Comparison of ENCODE assay signal across 8 mouse cellular contexts in the genomic region with DNA sequence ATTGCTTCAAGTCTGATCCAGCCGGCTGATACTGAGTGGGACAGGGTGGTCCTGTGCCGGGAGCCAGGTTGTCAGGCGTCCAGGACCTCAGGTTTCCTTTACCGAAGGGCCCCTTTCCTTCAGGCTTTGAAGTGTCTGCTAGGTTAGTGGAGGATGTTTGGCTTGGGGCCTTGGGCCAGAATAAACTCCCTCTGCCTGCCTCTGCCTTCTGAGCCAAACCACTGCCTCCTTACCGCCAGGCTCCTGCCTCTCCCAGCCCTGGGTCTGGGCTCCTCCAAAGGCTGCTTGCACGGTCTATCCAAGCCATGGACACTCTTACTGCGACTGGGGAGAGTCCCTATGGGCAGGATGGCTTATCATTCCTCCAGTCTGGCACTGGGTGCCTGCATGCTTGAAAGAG.
DNase-seq lines count a peak whose midpoint lies in the region; ATAC-seq lines count a peak whose summit lies in the region.

No protein-coding gene starts in this region.

- no peaks in the 10 kb centered on the region for H3K9me3 ChIP-seq in kidney, embryonic 15.5 days (replicated peaks)
- no peaks in the 10 kb centered on the region for H3K9me3 ChIP-seq in forebrain, embryonic 16.5 days (ENCODE audit: control insufficient read depth, low read length)
- H3K9me3 ChIP-seq in hindbrain, embryonic 13.5 days, result no peaks in the 10 kb centered on the region
- H3K9me3 ChIP-seq in midbrain, embryonic 16.5 days (replicated peaks; ENCODE audit: control insufficient read depth, low read length, poor library complexity, severe bottlenecking), result no peaks in the 10 kb centered on the region

- peak; percentile 14 for ATAC-seq in kidney, embryonic 15.5 days (replicated peaks; ENCODE audit: low FRiP score)
- ATAC-seq in forebrain, embryonic 16.5 days, result no peak
- ATAC-seq in hindbrain, embryonic 13.5 days (ENCODE audit: low FRiP score), result no peak
- peak; percentile 17; the same call in 1 of the 2 replicates for ATAC-seq in midbrain, embryonic 16.5 days
- no peak for ATAC-seq in megakaryocyte-erythroid progenitor cell, adult 5-6 weeks (replicated peaks; ENCODE audit: low FRiP score, low TSS enrichment, poor library complexity, severe bottlenecking)

- peak overlapping the region; percentile 32; the same call in 1 of the 2 replicates for H3K4me3 ChIP-seq in kidney, embryonic 15.5 days (replicated peaks)
- H3K4me3 ChIP-seq in forebrain, embryonic 16.5 days (replicated peaks; ENCODE audit: low read length), result no peak overlapping the region
- H3K4me3 ChIP-seq in hindbrain, embryonic 13.5 days, result no peak overlapping the region
- H3K4me3 ChIP-seq in midbrain, embryonic 16.5 days (ENCODE audit: low read depth, low read length), result no peak overlapping the region

- peak overlapping the region; percentile 91 for H3K27ac ChIP-seq in kidney, embryonic 15.5 days
- H3K27ac ChIP-seq in forebrain, embryonic 16.5 days (ENCODE audit: low read length), result no peak overlapping the region
- no peak overlapping the region for H3K27ac ChIP-seq in hindbrain, embryonic 13.5 days
- no peak overlapping the region for H3K27ac ChIP-seq in midbrain, embryonic 16.5 days (ENCODE audit: low read length)

- no peaks in the 10 kb centered on the region for H3K36me3 ChIP-seq in kidney, embryonic 15.5 days
- H3K36me3 ChIP-seq in forebrain, embryonic 16.5 days (ENCODE audit: control insufficient read depth, insufficient read depth), result no peaks in the 10 kb centered on the region
- H3K36me3 ChIP-seq in hindbrain, embryonic 13.5 days, result no peaks in the 10 kb centered on the region
- no peaks in the 10 kb centered on the region for H3K36me3 ChIP-seq in midbrain, embryonic 16.5 days (ENCODE audit: control insufficient read depth, insufficient read depth, low read length)

- no peak for DNase-seq in kidney, postnatal 14 days
- no peak for DNase-seq in spleen, postnatal 14 days (ENCODE audit: low spot score in 2 of 2)
- no peak for DNase-seq in layer of hippocampus, adult 8-10 months (ENCODE audit: low spot score in 2 of 2)

- 0 out of 2 replicates have a peak, but pooled peaks cover 3% of the 10 kb centered on the region for H3K27me3 ChIP-seq in kidney, embryonic 15.5 days
- H3K27me3 ChIP-seq in forebrain, embryonic 16.5 days (replicated peaks; ENCODE audit: control insufficient read depth, insufficient read depth, low read length), result no peaks in the 10 kb centered on the region
- H3K27me3 ChIP-seq in hindbrain, embryonic 13.5 days, result peaks cover 50% of the 10 kb centered on the region
- peaks cover 9% of the 10 kb centered on the region for H3K27me3 ChIP-seq in midbrain, embryonic 16.5 days (ENCODE audit: control insufficient read depth, insufficient read depth, low read depth, low read length)

- peaks cover 63% of the 10 kb centered on the region for H3K4me1 ChIP-seq in kidney, embryonic 15.5 days
- H3K4me1 ChIP-seq in forebrain, embryonic 16.5 days (replicated peaks; ENCODE audit: control insufficient read depth, insufficient read depth, low read length), result peaks cover 7% of the 10 kb centered on the region; the same call in 1 of the 2 replicates
- peaks cover 16% of the 10 kb centered on the region for H3K4me1 ChIP-seq in hindbrain, embryonic 13.5 days (replicated peaks)
- peaks cover 12% of the 10 kb centered on the region for H3K4me1 ChIP-seq in midbrain, embryonic 16.5 days (ENCODE audit: control insufficient read depth, insufficient read depth, low read length)

- 0 out of 2 replicates have a peak overlapping the region, but pooled peaks have one; percentile 14 for H3K9ac ChIP-seq in kidney, embryonic 15.5 days
- 0 out of 2 replicates have a peak overlapping the region, but pooled peaks have one; percentile 22 for H3K9ac ChIP-seq in forebrain, embryonic 16.5 days (replicated peaks; ENCODE audit: low read depth, low read length)
- H3K9ac ChIP-seq in hindbrain, embryonic 13.5 days, result no peak overlapping the region
- H3K9ac ChIP-seq in midbrain, embryonic 16.5 days (ENCODE audit: low read depth, low read length), result no peak overlapping the region

- WGBS in kidney, embryonic 15.5 days, result 3% methylated on average over 7 of the region's 7 CpGs
- 9% methylated on average over 7 of the region's 7 CpGs for WGBS in forebrain, embryonic 16.5 days
- WGBS in hindbrain, embryonic 13.5 days, result 10% methylated on average over 7 of the region's 7 CpGs
- 10% methylated on average over 7 of the region's 7 CpGs for WGBS in midbrain, embryonic 16.5 days

- H3K4me2 ChIP-seq in kidney, embryonic 15.5 days, result peak overlapping the region; percentile 58
- H3K4me2 ChIP-seq in forebrain, embryonic 16.5 days (ENCODE audit: low read length), result peak overlapping the region; percentile 76
- peak overlapping the region; percentile 63 for H3K4me2 ChIP-seq in hindbrain, embryonic 13.5 days
- H3K4me2 ChIP-seq in midbrain, embryonic 16.5 days (ENCODE audit: low read length), result peak overlapping the region; percentile 87

Comparison
In these comparisons a context has a peak if more than half of its experiments do, and no peak if none do; other contexts are left out.
1. ATAC-seq: peak in kidney, embryonic 15.5 days (single experiment) and midbrain, embryonic 16.5 days (single experiment); none in forebrain, embryonic 16.5 days (single experiment), hindbrain, embryonic 13.5 days (single experiment) and megakaryocyte-erythroid progenitor cell, adult 5-6 weeks (single experiment).
2. H3K9ac ChIP-seq: peak in kidney, embryonic 15.5 days (single experiment) and forebrain, embryonic 16.5 days (single experiment); none in hindbrain, embryonic 13.5 days (single experiment) and midbrain, embryonic 16.5 days (single experiment).
3. Peak in every context shown above with its lines, with median percentiles within 50 percentile points of each other: H3K4me2 ChIP-seq.